Mouse (Mus musculus): ENCODE measurements around the gene Timp3. TPM values are rescaled to one million over a fixed set of nuclear protein-coding genes. Genes with fewer than 3 reads are reported as not detected.

Gene Timp3
- total RNA-seq, 1 experiment from 2014 or later: 388 TPM

DNA sequence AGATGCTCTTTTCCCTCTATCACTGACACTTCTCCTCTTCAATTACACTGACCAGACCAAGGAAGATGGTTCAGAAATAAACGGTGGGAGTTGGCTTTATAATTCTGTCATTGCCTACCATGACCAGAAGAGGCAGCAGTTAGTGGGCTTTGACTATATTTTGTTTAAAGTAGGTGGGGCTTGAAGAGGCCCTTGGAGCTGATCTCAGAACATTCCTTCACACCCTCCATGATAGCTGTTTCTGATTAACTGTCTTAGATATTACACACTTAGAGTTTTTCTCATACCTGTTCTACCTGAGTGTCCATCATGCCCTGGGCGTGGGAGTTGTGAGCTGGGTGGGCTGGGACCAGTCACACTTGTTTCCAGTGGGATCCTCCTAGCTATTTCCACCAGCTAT is 28.5 kb downstream of the Timp3 start:
- DNase-seq: no peak

DNA sequence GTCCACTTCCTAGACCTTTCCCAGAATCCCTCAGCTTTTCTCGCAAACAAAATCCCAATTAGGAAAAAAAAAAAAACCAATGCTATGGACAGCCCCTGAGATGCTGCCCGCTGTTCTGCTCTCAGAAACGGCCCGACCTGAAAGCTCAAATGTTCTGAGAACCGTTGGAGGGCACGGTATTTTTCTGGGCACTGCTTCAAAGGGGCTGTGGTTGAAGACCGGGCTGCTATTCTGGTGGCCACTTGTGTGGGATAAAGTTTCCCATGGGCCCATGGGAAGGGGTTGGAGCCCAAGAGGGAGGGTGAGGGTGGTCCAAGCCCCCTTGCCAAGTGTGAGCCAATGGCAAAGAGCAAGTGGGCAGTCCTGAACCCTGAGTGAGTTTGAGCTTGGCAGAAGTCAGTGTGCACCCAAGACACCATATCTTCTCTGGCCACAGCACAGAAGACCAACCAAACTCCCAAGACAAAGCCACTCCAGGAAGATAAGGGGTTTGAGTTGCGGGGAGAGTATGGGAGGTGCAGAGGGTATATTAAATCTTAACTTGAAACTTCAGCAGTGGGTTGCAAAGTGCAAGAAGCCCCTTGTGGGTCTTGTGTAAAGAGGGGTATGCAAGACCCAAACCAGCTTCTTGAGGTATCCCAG is 29.2 kb downstream of the Timp3 start:
- no peak for DNase-seq

- DNase-seq: no peak
Measured at GRCm38 (mm10) chr10:86330993-86331680, 31.0 kb downstream of the Timp3 start.

DNA sequence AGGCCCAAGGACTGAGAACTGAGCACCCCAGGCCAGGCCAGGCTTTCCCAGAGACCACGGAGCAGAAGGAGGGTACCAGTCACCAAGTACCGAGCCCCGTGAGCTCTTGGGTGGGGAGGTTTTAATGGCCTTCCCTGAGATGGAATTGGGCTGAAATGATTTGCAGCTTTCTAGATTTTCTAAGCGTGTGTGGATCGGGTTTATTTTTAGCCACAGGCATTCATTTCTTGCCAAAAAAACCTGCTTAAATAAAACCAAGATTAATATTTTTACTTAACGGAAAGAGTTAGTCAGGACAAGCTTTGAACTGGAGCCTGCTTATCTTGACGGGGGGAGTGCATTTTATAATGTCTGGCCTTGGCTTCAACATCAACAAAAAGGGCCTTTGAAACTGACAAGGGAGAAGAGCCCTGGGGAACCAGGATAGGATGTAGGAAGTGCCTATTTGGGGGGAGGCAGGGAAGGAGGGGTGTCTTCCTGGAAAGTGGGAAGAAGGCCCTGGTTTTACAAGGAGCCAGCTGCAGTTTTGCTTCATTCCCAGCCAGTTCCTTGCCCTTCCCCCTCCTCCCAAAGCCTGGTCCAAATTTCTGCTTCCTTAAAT is 31.6 kb downstream of the Timp3 start:
- no peak for DNase-seq

- DNase-seq: no peak
Measured at GRCm38 (mm10) chr10:86332942-86333341, 32.8 kb downstream of the Timp3 start.

- no peak for DNase-seq
Measured at GRCm38 (mm10) chr10:86334581-86334980, 34.4 kb downstream of the Timp3 start.

DNA sequence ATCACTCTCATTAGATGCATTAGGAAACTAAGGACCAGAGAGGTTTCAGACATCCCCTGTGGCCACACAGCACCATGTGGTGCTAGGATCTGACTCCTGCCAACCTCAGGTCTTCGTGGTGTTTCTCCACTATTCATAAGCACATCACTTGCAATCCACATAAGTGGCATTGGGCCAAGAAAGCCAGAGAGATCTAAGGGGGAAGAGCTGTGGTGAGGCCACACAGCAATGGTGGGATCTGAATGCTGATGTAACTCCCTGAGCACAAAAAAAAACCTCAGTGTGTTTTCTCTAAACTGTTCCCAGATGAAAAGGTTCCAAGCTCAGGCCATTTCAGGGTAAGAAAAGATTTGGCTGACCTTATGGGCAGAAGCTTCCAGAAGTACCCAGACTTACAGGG is 36.3 kb downstream of the Timp3 start:
- DNase-seq: no peak

DNA sequence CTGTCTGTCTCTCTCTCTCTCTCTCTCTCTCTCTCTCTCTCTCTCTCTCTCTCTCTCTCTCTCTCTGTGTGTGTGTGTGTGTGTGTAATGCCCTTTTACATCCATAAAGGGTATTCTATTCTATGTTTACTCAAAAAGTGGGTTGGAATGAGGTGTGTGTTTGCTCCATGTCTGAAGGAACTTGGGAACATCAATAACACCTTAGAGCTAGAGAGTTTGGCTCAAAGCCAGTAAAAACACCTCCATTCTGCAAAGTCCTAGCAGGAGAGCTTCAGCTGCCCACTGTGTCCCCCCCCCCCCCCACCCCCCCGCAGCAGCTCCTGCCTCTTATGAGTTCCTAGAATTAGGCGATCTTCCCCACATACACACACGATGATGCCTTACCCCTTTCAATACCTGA is 37.1 kb downstream of the Timp3 start:
- no peak for DNase-seq

GRCm38 (mm10) chr10:86338121-86338715 is 38.0 kb downstream of the Timp3 start:
- DNase-seq: no peak

DNA sequence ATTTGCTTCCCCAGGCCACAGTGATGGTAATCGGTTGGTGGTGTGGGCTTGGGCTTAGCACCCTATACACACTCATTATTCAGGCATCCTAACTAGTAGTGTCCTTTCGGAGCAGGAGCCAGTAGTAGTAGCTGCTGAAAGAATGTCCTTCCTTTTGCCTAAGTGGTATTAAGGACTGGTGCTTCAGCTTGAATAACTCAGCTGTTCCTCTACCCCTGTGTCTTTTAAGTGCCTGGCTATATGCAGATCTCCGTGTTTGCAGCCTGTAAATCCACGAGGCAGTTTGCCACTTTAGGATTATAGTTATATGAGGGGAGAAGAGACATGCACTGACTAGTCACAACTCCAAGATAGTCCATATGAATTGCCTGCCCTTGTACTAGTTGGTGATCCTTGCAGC is 38.9 kb downstream of the Timp3 start:
- no peak for DNase-seq

DNA sequence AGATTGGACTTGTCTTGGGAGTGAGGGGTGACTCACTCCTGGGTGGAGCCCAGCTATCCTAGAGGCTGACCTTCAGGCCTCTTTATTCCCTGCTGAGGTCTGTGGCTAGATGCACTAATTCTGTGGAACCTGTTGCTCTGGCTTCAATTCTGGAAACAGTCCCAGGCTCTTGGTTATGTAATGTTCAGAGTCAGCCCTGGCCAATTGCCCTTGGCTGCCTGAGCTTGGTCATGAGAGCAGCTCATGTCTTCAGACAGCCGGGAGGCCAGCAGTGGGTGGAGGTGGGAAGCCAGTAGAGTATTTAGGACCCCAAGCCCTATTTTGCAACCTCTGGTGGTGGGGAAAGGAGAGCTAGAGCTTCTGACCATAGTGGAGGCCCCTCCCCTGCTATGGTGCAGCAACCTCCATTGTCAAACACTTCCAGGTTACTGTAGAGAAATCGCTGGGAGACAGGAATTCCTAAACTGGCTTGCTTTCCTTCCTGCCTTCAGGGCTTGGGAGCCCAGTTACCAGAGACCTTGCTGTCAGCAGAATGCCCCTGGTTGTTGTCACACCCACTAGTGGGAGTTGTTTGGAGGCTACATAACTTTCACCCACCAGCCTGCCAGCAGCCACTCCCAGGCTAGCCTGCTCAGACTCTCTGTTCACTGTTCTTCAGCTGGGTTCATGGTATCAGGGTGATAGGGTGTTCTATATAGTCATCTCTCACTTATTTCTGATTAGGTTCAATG is 39.6 kb downstream of the Timp3 start:
- DNase-seq: peak; percentile 84

DNA sequence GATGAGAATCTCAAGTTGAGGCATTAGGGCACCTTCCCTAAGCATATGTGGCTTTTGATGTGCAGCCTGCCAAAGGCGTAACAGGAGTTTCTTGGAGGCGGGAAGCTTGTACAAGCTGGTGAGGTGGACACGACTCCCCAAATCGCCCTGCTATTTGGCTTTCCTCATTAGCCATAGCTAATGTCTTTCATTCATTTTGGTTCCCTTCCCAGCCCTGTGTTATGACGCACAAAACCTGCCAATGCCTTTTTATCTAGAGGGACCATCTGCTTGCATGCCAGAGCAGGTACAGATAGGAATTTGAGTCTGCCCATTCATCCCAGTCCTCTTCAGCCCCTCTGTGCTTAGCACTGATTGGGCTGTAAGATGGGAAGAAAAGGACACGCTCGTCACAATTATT is 40.2 kb downstream of the Timp3 start:
- no peak for DNase-seq

DNA sequence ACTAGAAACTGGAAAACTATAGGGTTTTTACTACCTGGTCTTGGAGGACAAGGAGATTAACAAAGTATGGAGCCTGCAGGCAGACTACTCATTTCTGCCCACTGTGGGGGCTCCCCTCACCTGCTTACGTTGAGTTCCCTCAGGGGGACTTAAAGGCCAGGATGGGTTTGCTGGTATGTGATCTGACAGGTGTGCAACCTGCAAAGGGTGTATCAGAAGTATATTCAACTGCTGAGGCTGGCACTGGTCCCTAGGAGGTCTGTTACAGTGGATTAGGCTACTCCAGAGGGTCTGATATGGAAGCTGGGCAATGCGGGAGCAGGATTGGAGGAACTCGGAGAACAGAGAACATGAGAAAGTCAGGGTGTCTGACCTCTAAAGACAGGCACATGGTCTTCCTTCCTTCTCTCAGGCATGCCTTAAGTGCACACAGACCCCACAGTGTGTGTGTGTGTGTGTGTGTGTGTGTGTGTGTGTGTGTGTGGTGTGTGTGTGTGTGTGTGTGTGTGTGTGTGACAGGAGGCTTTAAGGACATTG is 40.9 kb downstream of the Timp3 start:
- no peak for DNase-seq

DNA sequence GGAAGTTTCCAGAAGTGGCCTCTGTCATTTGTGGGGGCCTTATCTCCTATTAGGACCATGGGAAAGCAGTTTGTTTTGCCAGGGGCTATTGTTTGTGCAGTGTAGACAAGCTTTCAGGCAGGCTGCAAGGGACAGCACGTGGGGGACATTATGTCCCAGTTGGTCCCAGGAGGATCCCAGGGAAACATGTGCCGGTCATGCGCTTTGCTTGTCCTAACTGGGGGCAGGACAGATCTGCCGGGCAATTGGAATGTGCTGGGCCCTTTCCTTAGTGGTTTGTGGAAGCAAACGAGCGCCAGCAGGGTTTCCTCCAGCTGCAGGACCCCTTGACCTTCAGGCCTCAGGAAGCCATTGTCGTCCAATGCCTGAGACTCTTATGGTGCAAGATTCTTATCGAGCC is 41.4 kb downstream of the Timp3 start:
- DNase-seq: peak; percentile 59

- no peak for DNase-seq
Measured at GRCm38 (mm10) chr10:86342151-86342550, 42.0 kb downstream of the Timp3 start.

DNA sequence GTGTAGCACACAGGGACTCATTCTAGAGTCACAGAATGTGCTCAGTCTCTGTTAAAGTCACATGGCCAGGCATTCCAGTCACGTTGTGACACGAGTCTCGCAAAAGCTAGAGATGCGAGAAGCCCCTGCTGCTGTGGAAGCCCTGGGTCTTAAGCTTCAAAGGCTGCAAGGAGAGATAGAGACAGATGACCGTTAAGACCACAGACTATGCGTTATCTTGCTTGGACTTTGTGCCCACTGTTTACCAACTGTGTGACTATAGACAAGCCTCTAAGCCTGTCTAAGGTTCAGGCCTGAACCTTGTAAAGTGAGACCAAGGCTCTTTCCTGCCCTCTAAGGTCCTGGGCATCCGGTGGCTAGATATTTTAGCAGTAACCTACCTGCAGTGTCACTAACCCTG is 42.5 kb downstream of the Timp3 start:
- DNase-seq: no peak

GRCm38 (mm10) chr10:86343362-86343761 is 43.2 kb downstream of the Timp3 start:
- no peak for DNase-seq

DNA sequence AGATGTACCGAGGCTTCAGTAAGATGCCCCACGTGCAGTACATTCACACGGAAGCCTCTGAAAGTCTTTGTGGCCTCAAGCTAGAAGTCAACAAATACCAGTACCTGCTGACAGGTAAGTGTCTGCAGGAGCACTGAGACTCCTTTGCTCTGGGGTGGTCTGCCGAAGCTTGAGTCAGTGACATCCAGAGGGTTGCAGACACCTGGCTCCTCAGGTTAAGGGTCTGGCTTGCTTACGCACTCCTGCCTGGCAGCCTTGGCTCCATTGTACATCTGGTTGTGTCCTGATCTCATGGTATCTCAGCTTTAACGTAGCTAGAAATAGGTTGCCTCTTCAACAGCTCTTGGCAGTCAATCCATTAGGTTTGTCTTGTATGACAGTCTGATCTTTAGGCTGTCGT is 43.8 kb downstream of the Timp3 start:
- DNase-seq: no peak

- no peak for DNase-seq
Measured at GRCm38 (mm10) chr10:86344654-86345053, 44.5 kb downstream of the Timp3 start.

GRCm38 (mm10) chr10:86345645-86346044 is 45.5 kb downstream of the Timp3 start:
- no peak for DNase-seq

DNA sequence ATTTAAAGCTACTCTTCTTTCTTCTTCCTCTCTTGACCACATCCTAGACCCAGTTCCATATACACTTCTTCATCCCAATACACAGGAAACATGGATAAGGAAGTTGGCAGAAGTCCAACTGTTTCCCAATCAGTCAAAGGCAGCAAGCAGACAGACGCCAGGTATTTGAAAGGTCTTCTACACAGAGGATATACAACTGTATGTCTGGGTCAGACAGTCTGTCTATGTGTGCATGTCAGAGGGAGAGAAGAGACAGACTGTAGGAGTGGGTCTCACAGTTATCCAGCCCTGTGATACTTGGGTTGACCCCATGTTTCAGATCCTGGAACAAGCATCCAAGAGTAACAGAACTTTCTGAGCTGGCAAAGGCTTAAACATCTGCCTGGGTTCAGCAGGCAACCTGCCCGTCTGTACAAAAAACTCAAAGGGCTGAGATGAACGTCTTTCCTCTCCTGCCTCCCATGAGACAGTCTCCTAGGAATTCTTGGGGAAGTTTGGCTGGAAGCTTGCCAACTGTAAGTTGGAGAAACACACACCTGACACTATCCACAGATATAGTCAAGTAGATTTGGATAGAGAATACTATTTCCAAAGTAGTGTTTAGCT is 46.2 kb downstream of the Timp3 start:
- no peak for DNase-seq

DNA sequence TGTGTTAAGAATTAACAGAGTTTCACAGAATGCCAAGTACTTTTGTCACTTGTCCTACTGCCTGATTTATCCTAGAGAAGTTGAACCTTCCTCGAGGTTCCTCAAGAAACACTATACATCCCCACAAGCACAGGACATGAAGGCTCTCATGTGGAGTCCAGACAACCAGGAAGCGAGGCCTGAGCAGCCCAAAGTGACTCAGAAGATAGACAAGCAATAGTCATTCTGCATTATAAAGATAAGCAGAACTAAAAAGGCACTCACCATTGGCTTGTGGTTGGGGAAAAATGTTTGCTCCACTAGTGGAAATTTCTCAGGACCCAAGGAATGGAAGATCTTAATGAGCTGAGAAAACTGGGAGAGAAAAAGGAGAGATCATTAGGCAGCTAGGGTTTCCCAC is 51.1 kb downstream of the Timp3 start:
- DNase-seq: no peak
